Mouse (Mus musculus): ENCODE measurements around the gene Prune2.

The Prune2 gene

GRCm38 (mm10) chr19:17256867-17257266 is 300.9 kb downstream of the Prune2 start:
- DNase-seq (ENCODE audit: extremely low read depth, low read depth): no peak

- DNase-seq (ENCODE audit: extremely low read depth, low read depth): no peak
These were observed 307.3 kb downstream of the Prune2 start for GRCm38 (mm10) chr19:17263181-17263580.

DNA sequence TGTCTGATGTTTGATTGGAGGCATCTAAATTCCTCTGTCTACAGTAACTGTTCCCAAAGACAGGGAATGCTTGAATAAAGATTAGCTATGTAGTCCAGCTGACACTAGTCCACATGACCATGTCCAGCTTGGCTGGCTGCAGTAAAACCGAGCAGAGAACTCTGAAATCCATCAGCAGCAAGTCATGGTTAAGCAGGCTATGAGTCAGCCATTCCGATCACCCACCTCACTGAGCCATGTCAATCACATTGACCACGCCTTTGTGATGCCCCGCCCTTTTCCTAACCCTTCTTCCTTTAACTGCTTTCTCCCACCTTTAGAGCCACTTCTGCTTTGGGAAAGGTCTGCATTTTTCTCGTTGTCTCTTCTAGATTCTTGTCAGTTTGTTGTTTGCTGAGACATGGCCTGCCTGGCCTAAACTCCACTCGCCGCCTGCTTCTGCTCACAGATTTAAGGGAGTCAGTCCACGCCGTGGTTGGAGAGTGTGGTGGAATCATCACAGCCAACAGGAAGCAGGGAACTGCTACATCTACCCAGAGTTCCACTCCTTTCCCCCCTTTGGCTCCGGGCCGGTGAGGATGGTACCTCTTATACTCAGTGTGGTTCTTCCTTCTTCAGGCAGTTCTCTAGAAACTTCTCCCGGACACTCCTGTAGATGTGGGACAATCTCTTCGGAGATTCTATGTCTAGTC is 307.9 kb downstream of the Prune2 start:
- DNase-seq (ENCODE audit: extremely low read depth, low read depth): no peak

- no peak for DNase-seq (ENCODE audit: extremely low read depth, low read depth)
These were observed 308.7 kb downstream of the Prune2 start for GRCm38 (mm10) chr19:17264481-17265196.

- no peak for DNase-seq (ENCODE audit: extremely low read depth, low read depth)
These were observed 312.8 kb downstream of the Prune2 start for GRCm38 (mm10) chr19:17268669-17269068.

DNA sequence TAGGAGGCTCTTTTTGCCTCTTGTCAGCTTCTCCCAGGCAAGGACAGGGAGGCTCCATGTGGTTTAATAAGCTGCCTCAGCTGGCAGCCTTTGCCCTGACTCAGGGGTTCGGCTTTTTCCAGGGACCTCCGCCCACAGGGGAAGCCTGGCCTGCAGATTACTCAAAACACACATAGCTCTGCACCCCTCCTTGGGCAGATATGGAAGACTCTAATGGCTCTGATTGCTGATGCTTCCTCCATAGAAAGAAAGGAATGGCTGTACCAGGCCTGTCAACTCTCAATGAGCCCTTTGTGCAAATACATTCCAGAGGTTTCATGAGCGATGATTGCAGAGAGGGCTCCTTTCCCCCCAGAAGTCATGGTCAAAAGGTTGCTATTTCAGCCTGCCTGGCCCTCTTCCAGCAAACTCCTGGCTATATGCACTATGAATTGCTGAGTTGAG is 315.3 kb downstream of the Prune2 start:
- DNase-seq (ENCODE audit: extremely low read depth, low read depth): no peak

DNA sequence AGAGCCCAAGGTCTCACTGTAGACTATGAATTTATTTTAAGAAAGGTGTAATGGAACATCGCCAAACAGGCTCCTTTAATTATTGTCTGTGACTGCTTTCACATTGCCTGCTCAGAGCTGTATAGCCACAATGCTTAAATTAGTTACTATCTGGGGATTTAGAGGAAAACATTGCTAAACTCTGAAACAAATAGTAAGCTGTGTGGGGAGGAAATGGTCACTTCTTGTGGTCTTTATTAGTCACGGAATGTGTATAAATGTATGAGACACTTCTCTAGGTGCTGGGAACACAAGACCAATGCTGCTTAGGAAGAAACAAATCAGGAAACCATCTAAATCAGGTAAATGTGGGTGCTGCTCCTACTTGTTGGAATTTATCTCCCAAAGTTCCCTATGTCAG is 317.1 kb downstream of the Prune2 start:
- no peak for DNase-seq (ENCODE audit: extremely low read depth, low read depth)
